Mouse (Mus musculus) c-Kit-positive CD71-positive TER-119-positive erythroid progenitor cells, embryonic 14.5 days (primary cell): Measurements from ENCODE around the gene Trim7.
"Not testable (repeated sequence)": the region's sequence is repeated elsewhere in the genome, so short reads cannot be mapped to it uniquely, and the experiment has no call there.

Experiments used
- DNase-seq: peaks from one replicate; pipeline ENCODE4 v3.0.0-alpha.2; 2013; ENCODE audit warnings: low spot score

Gene Trim7

DNA sequence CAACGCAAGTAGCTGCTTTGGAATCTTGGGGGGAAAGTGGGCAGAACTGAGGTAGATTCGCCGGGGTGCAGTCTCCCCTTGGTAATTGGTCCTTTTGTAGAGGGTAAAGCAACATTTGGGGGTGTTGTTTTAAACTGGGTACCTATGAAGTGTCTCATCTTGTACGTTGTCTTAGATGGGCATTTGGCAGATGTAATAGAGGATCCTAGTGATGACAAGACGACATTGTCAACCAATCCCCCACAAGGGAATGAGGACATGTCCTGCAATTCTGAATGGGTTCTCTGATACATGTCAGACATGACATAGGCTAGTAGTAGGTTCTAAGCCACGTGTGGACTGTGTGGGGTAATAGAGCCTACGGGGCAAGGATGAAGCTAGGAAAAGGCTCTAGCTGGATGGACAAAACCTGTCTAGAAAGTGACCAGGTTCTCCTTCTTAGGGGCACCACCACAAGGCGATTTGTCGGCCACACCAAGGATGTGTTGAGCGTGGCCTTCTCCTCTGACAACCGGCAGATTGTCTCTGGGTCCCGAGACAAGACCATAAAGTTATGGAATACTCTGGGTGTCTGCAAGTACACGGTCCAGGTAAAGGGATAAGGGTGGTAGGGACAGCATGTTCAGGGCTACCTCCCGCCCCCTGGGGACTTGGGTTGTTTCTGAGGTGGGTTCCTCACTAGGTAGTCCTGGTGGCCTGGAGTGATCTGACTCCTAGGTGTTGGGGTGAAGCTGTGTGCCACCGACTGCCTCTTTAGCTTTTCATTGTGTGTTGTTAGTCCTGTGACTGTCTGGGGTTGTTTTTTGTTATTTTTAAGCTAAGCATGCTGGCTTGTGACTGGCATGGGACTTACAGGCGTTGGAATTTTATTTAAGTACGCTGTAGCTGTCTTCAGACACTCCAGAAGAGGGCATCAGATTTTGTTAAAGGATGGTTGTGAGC is 23.8 kb upstream of the Trim7 start:
- DNase-seq, result no peak

DNA sequence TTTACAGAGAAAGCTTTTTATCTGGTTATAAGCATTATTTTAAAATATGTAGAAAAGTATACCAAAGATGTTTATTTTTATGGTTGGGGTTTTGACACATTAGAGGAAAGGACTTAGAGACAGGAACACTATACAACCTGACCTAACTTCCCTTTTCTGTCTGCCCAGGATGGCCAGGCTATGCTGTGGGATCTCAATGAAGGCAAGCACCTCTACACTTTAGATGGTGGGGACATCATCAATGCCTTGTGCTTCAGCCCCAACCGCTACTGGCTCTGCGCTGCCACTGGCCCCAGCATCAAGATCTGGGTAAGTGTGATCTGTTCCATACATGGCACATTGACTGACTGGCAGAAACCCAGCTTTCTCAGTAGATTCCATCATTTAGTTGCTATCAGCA is 22.0 kb upstream of the Trim7 start:
- DNase-seq, result no peak

GRCm38 (mm10) chr11:48804922-48805321 is 21.0 kb upstream of the Trim7 start:
- no peak for DNase-seq

DNA sequence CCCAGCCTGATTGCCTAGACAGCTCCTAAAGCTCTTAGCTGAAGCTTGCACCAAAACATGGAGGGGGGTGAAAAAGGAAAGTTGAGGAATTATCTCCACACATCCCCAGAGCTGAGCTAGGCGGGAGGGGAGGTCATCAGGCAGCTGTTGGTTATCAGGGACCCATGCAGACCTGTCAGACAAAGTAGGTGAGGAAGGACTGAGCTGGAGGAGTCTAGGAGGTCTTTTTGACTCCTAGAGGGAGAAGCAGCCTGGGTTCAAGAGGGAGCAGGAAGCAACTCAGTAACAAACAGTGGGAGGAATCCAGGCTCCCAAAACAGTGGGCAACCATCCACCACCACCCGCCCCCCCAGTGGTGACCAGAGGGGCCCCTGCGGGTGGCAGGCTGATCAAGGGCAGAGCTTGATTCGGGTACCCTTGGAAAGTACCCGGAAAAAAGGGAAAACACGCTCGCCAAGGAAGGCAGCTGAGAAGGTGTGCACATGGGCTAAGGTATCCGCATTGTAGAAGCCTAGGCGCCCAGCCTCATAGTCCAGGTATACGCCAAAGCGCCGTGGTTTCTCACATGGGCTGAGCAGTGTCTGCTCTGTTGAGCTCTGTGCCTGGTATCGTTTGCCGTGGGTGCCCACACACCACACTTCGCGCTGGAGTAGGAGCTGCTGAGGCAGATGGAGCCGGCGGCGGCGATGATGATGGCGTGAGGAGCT is 18.9 kb upstream of the Trim7 start:
- DNase-seq, result no peak

DNA sequence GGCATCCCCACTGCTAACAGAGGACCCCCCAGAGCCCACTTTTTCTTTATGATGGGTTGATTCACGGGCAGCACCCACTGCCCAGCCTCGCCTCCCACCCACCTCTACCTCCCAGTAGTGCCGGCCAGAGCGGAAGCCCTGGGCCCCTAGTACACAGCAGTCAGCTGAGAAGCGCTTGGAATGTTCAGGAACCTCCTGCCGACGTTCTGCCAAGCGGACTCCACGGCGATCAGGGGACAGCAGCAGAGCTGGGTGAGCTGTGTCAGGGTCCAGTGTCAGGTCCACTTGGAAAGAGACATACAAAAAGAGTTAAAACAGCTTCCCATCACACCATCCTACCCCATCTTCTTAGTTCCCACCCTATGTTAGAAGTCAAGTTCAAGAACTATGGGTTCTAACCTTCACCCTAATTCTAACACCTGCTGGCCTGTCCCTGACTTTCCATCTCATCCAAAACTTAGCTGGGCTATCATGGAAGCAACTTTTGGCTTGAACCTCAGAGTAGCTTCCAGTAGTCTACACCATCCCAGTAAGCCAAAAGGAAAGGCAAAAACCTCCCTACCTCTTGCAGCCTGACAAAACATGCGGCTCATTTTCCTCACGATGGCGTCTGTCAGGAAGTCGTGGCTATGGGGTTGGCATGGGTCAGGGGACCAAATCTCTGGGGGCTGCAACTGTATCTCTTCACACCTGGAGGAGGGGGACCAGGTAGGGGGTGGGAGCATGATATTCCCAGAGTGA is 18.2 kb upstream of the Trim7 start:
- DNase-seq, result no peak

DNA sequence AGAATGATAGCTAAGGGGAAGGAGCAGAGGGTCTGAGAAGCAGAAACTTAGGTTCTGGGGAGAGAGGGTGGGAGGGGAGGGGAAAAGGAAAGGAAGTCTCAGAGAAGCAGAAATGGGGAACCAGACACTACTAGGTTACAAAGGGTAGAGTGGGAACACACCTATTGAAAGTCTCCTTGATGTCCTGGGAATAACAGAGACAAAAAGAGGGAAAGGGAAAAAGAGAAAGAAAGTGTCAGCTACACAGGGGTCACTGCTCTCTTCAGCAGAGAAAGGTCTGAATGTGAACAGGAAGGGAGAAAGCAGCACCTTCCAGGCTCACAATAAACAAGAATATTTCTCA is 17.7 kb upstream of the Trim7 start:
- no peak for DNase-seq

- no peak for DNase-seq
Observed at GRCm38 (mm10) chr11:48808737-48809433, 17.1 kb upstream of the Trim7 start.

DNA sequence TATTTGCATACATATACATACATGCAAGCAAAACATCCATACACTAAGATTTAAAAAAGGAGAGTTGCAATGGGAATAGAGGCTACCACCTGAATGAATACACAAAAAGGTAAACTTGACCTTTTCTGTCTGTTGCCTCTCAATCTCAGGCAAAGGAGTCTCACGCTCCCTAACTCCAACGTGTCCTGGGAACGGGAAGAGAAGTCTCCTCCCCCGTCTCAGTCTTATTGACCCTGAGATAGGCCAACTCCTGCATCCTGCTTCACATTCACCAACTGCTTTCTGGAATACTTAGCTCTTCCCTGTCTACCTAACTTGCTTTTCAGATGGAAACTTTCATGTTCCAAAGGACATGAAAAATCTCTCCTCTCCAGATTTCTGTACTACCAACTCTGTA is 16.5 kb upstream of the Trim7 start:
- no peak for DNase-seq

GRCm38 (mm10) chr11:48810142-48810541 is 15.8 kb upstream of the Trim7 start:
- DNase-seq, result no peak

DNA sequence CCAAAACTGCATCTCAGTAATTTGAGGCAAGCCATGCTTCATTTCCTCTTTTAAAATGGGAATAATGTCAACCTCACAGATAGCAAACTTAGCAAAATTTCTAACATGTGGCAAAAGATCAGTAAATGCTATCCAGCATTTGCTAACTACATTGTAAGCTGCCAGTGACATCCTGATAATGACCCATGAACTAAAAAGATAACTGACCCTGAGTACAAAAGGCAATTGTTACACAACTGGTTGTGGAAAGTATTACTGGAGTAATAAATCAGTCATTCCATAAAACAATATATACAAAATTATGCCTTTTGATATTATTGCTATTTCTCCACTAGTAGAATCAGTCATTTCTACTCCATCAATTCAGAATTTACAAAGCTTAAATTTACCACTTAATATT is 12.2 kb upstream of the Trim7 start:
- DNase-seq, result no peak

- DNase-seq, result no peak
Observed at GRCm38 (mm10) chr11:48815851-48816250, 10.1 kb upstream of the Trim7 start.

- no peak for DNase-seq
Observed at GRCm38 (mm10) chr11:48816281-48816781, 9.6 kb upstream of the Trim7 start.

DNA sequence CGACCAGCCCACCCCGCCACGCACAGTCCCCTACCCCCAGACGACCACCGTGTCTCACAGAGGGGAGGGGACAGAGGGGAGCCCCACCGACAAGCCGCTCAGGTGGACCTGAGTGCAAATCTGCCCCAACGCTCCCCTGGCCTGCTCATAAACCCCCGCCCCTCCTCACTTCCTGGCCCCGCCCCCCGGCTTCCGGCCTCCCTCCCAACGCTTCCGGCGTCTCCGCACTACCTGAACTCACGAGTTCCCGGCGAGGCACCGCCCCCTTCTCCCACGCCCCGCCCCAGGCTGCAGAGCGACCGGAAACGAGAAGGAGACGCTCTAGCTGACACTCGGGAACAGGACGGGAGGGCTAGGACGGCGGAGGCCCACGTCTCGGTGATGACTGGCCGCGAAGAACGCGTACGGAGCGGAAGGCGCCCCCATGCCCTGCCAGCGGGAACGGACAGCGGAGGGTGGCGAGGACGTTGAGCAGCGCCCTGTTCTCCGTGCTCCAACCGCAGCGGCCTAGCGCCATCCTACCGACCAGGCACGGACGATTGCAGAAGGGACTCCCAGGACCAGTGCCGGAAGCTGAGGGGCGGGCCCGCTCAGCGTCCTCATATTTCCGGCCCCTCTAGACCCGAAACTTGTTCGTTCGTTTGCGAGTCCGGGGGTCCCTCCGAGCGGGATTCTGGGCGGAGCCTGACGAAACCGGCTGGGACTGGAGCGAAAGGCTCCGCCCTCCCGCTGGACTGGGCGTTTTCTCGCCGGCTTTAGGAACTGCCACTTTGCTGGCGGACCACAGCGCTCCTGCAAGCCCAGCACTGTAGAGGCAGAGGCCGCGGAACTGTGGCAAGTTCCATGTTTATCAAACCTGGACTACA is 8.9 kb upstream of the Trim7 start, which contains the start of gene Trim41:
Trim41 (minus strand) TSS at position 554 of the 866 bp plus-strand sequence.
- peak; percentile 98 for DNase-seq

DNA sequence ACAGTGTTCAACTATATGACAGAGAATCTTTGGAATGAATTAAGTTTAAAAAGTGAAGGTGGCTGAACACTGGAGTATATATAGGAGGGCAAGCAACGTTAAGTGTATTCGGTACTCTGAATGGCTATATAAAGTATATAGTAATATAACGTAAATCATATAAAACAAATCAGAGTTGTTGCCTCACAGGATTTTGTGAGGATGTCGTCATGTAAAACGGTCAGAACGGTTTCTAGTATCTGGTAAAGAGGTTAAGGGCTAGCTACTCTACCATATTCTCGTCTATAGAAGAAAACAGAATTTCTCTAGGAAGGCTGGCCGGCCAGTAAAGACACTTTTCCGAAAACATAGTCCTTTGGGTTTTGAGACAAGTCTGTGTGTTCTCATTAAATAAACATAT is 8.1 kb upstream of the Trim7 start:
- no peak for DNase-seq

DNA sequence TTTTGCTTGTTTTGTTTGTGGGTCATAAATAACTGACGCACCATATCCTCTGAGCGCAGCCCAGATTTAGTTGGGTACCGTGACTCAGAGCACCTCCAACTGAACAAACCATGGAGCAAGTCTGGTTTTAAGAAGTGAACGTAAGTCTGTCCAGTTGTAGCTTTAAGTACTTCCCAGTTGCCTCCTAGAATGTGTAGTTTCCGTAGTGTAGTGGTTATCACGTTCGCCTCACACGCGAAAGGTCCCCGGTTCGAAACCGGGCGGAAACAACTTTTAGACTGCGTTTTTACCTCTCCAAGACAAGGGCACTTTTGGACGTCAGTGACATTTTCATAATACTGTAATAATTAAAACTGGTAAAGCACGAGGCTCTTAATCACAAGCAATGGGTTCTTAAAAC is 7.6 kb upstream of the Trim7 start:
- peak; percentile 99 for DNase-seq

GRCm38 (mm10) chr11:48819614-48820307 is 6.2 kb upstream of the Trim7 start:
- no peak for DNase-seq

- no peak for DNase-seq
Observed at GRCm38 (mm10) chr11:48820308-48820674, 5.6 kb upstream of the Trim7 start.

DNA sequence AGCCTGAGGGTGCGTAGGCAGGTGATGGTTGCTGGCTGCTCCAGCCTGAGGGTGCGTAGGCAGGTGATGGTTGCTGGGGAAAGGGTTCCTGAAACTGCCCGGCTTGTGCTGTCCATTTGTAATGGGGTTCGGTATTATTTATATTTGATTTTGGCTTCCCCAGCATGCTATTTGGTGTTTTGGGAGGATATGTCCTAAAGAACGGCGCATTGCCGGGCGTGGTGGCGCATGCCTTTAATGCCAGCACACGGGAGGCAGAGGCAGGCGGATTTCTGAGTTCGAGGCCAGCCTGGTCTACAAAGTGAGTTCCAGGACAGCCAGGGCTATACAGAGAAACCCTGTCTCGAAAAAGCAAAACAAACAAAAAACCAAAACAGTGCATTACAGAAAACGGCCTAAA is 4.6 kb upstream of the Trim7 start:
- not testable (repeated sequence) for DNase-seq

DNA sequence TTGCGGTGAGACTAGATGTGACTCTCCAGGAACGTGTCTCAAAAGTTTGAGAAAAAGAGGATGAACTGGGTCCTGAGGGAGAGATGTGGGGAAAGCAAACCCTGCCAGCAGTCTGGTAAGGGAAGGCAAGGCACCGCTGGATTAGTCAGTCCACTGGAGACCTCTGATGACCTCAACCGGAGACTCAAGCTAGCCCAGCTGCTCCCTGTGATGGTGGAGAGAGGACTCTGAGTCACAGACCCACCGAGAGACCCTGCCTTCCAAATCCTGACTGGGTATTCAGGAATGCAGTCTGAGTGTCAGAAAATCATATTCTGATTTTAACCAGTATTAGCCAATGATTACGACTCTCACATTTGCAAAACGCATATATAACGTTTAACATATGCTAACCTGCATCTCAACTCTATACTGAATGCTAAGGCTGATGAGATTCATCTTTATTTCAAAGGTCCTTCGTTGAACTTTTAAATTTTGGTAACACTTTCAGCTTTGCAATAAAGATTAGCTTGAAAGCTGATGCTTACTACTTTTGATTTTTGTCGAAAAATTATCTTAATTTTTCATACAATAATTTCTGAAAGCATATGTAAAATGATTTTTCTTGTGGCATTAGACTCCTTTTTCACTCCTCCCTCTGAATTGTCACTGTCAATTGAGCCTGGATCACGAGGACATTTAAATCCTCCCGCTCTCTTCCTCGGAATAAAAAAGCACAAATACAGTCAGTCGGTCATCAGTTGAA is 3.0 kb upstream of the Trim7 start:
- no peak for DNase-seq
